9 mouse cellular contexts compared by ENCODE assay signal in genomic region chr11:84129799-84130185, GRCm38 (mm10). TPM values are rescaled to one million over a fixed set of nuclear protein-coding genes. Genes with fewer than 3 reads are reported as not detected.
A peak's percentile ranks its signal among the peaks of the same experiment; 100 is the strongest.
DNase-seq lines count a peak whose midpoint lies in the region; ATAC-seq and TF ChIP-seq lines count a peak whose summit lies in the region.
"Had no signal": no experiment of that assay in that cellular context is flagged by ENCODE, and none has a peak within 500 bp of the region (broad histone marks: within the 10 kb centered on the region; RNA-seq: fewer than 3 reads in every experiment).

No protein-coding gene starts in this region.

- WGBS in embryonic facial prominence, embryonic 12.5 days = 5% methylated on average over 11 of the region's 11 CpGs
- 6% methylated on average over 11 of the region's 11 CpGs for WGBS in intestine, embryonic 14.5 days
- 3% methylated on average over 11 of the region's 11 CpGs for WGBS in neural tube, embryonic 12.5 days

- no peak for DNase-seq in left cerebral cortex, adult 2 months (ENCODE audit: extremely low spot score in 1 of 2, low spot score in 2 of 2)
- DNase-seq in left cerebral cortex, adult 18-20 months (ENCODE audit: low spot score in 2 of 2) = no peak
- no peak for DNase-seq in intestine, embryonic 14.5 days (ENCODE audit: low spot score)
- no peak for DNase-seq in urinary bladder, postnatal 25 days (ENCODE audit: low spot score)
- DNase-seq in T-cell, adult 2 months (ENCODE audit: low spot score) = no peak
- DNase-seq in lung, postnatal 4 days = no peak

- H3K27me3 ChIP-seq in embryonic facial prominence, embryonic 12.5 days = no peaks in the 10 kb centered on the region
- no peaks in the 10 kb centered on the region for H3K27me3 ChIP-seq in intestine, embryonic 14.5 days (replicated peaks; ENCODE audit: control insufficient read depth, insufficient read depth, low read length)
- H3K27me3 ChIP-seq in neural tube, embryonic 12.5 days (replicated peaks) = no peaks in the 10 kb centered on the region

- 0 out of 2 replicates have a peak, but pooled peaks have one; percentile 43 for ATAC-seq in embryonic facial prominence, embryonic 12.5 days (ENCODE audit: insufficient number of reproducible peaks, insufficient read depth, low FRiP score, low TSS enrichment)
- ATAC-seq in intestine, embryonic 14.5 days (replicated peaks; ENCODE audit: low FRiP score, low TSS enrichment, low read depth) = peak; percentile 41; the same call in 1 of the 2 replicates
- ATAC-seq in neural tube, embryonic 12.5 days (ENCODE audit: low FRiP score, low read depth) = peak; percentile 55

- 0 out of 2 replicates have a peak, but pooled peaks cover 3% of the 10 kb centered on the region for H3K4me1 ChIP-seq in embryonic facial prominence, embryonic 12.5 days
- H3K4me1 ChIP-seq in intestine, embryonic 14.5 days (replicated peaks; ENCODE audit: control insufficient read depth, insufficient read depth, low read length) = no peaks in the 10 kb centered on the region
- H3K4me1 ChIP-seq in neural tube, embryonic 12.5 days = no peaks in the 10 kb centered on the region; the same call in 1 of the 2 replicates

- peak overlapping the region; percentile 70 for H3K27ac ChIP-seq in left cerebral cortex, adult 2 months
- no peak overlapping the region for H3K27ac ChIP-seq in embryonic facial prominence, embryonic 12.5 days
- no peak overlapping the region for H3K27ac ChIP-seq in intestine, embryonic 14.5 days (ENCODE audit: low read depth)
- no peak overlapping the region for H3K27ac ChIP-seq in neural tube, embryonic 12.5 days

- no peaks in the 10 kb centered on the region for H3K9me3 ChIP-seq in embryonic facial prominence, embryonic 12.5 days
- no peaks in the 10 kb centered on the region for H3K9me3 ChIP-seq in intestine, embryonic 14.5 days (ENCODE audit: control insufficient read depth, low read length)
- H3K9me3 ChIP-seq in neural tube, embryonic 12.5 days = no peaks in the 10 kb centered on the region

- no peak for TF ChIP-seq CTCF in left cerebral cortex, adult 2 months (IDR thresholded peaks at IDR 0.05)

- peak overlapping the region; percentile 71 for H3K4me2 ChIP-seq in embryonic facial prominence, embryonic 12.5 days (replicated peaks)
- peak overlapping the region; percentile 55 for H3K4me2 ChIP-seq in intestine, embryonic 14.5 days (ENCODE audit: low read length)
- peak overlapping the region; percentile 77 for H3K4me2 ChIP-seq in neural tube, embryonic 12.5 days (replicated peaks)

- H3K4me3 ChIP-seq in left cerebral cortex, adult 2 months = peak overlapping the region; percentile 77
- H3K4me3 ChIP-seq in embryonic facial prominence, embryonic 12.5 days = peak overlapping the region; percentile 77
- peak overlapping the region; percentile 79 for H3K4me3 ChIP-seq in intestine, embryonic 14.5 days (ENCODE audit: low read depth, low read length)
- peak overlapping the region; percentile 77 for H3K4me3 ChIP-seq in neural tube, embryonic 12.5 days

- peaks cover 23% of the 10 kb centered on the region for H3K36me3 ChIP-seq in embryonic facial prominence, embryonic 12.5 days
- H3K36me3 ChIP-seq in intestine, embryonic 14.5 days (ENCODE audit: control insufficient read depth, insufficient read depth, low read length) = peaks cover 19% of the 10 kb centered on the region
- H3K36me3 ChIP-seq in neural tube, embryonic 12.5 days = peaks cover 16% of the 10 kb centered on the region

- intact Hi-C loops in left cerebral cortex, adult 2 months (cut with DNase I) = loop anchor here (2.0 to 5.0 kb wide), 3 partner anchors 38 to 132 kb away; partner anchors contain the start of gene Gm11437

- H3K9ac ChIP-seq in embryonic facial prominence, embryonic 12.5 days = peak overlapping the region; percentile 87
- peak overlapping the region; percentile 81 for H3K9ac ChIP-seq in intestine, embryonic 14.5 days (ENCODE audit: low read length)
- peak overlapping the region; percentile 82 for H3K9ac ChIP-seq in neural tube, embryonic 12.5 days

RNA-seq across cellular contexts. Expression of gene Acaca, which starts 0.3 kb away (rescaled TPM):
- total RNA-seq in left cerebral cortex, adult 2 months (2021) = 10 to 100 TPM; 80.8 to 81.2 TPM
- 10 to 100 TPM; 81.4 to 90.2 TPM for total RNA-seq in left cerebral cortex, adult 18-20 months (2021)
- polyA plus RNA-seq in embryonic facial prominence, embryonic 12.5 days (2016; fragmentation: Nextera tagmentation; extraction: Ambion mirVana) = 24.8 and 26.4 TPM in 2 replicates
- polyA plus RNA-seq in intestine, embryonic 14.5 days (2014; fragmentation: Nextera tagmentation; extraction: Ambion mirVana) = 23.6 and 25.8 TPM in 2 replicates
- polyA plus RNA-seq in neural tube, embryonic 12.5 days (2016; fragmentation: Nextera tagmentation; extraction: Ambion mirVana) = 24.8 and 29.0 TPM in 2 replicates

RNA-seq across cellular contexts. Expression of gene Tada2a, which starts 0.4 kb away (rescaled TPM):
- total RNA-seq in left cerebral cortex, adult 2 months (2021) = 10 to 100 TPM; 34.0 to 35.5 TPM
- 10 to 100 TPM; 34.4 to 40.8 TPM for total RNA-seq in left cerebral cortex, adult 18-20 months (2021)
- polyA plus RNA-seq in embryonic facial prominence, embryonic 12.5 days (2016; fragmentation: Nextera tagmentation; extraction: Ambion mirVana) = 42.8 and 43.2 TPM in 2 replicates
- polyA plus RNA-seq in intestine, embryonic 14.5 days (2014; fragmentation: Nextera tagmentation; extraction: Ambion mirVana) = 31.8 and 35.3 TPM in 2 replicates
- polyA plus RNA-seq in neural tube, embryonic 12.5 days (2016; fragmentation: Nextera tagmentation; extraction: Ambion mirVana) = 29.9 and 31.3 TPM in 2 replicates

RNA-seq across cellular contexts. Expression of gene Gm11437, which starts 37.5 kb away (rescaled TPM):
- total RNA-seq in left cerebral cortex, adult 2 months (2021) = not detected
- total RNA-seq in left cerebral cortex, adult 18-20 months (2021) = not detected
- not detected in 2 replicates for polyA plus RNA-seq in embryonic facial prominence, embryonic 12.5 days (2016; fragmentation: Nextera tagmentation; extraction: Ambion mirVana)
- polyA plus RNA-seq in intestine, embryonic 14.5 days (2014; fragmentation: Nextera tagmentation; extraction: Ambion mirVana) = 0.15 TPM in 2 replicates
- polyA plus RNA-seq in neural tube, embryonic 12.5 days (2016; fragmentation: Nextera tagmentation; extraction: Ambion mirVana) = not detected in 2 replicates
- total RNA-seq: adrenal gland, postnatal 36 days had no signal
